Mouse (Mus musculus): Measurements from ENCODE around the gene Actl7b. TPM values are rescaled to one million over a fixed set of nuclear protein-coding genes. Genes with fewer than 3 reads are reported as not detected.

Actl7b gene
- polyA plus RNA-seq, 1 experiment from 2014 or later: not detected

DNA sequence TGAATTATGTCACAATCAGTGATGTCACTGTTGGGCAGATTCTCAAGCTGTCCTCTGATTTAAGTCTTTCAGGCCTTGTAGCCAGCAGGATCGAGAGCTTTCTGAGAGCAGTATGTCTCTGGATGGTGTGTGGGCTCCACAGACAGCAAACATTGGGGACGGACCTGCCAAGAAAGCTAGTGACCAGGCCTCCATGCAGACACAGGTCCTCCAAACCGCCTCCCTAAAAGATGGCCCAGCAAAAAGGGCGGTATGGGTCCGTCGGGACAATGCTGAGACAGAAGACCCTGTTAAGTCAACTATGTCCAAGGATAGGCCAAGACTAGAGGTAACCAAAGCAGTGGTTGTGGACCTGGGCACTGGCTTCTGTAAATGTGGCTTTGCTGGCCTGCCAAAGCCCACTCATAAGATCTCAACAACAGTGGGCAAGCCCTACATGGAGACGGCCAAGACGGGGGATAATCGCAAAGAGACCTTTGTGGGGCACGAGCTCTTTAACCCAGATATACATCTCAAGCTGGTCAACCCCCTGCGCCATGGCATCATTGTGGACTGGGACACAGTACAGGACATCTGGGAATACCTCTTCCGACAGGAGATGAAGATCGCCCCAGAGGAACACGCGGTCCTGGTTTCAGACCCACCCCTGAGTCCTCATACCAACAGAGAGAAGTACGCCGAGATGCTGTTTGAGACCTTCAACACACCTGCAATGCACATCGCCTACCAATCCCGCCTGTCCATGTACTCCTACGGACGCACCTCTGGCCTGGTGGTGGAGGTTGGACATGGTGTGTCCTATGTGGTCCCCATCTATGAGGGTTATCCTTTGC is 2.3 kb upstream of the Actl7b start, which contains the start of gene Actl7a:
Gene Actl7a, plus strand, starts transcription at position 51 of the 833 bp plus-strand sequence.
- no peaks in the 10 kb centered on the region for H3K4me1 ChIP-seq (ENCODE audit: control insufficient read depth, insufficient read depth, low read length)
- H3K4me3 ChIP-seq (ENCODE audit: low read length): no peak within 1 kb of the TSS
- H3K9me3 ChIP-seq (replicated peaks; ENCODE audit: control insufficient read depth, low read length): no peaks in the 10 kb centered on the region
- H3K27me3 ChIP-seq (ENCODE audit: control insufficient read depth, insufficient read depth, low read length): no peaks in the 10 kb centered on the region
- 96% methylated on average over 21 of the region's 21 CpGs for WGBS
- no peak within 1 kb of the TSS for H3K4me2 ChIP-seq (ENCODE audit: low read depth, low read length)
- H3K36me3 ChIP-seq (ENCODE audit: control insufficient read depth, insufficient read depth): peaks cover 13% of the 10 kb centered on the region
- H3K27ac ChIP-seq (ENCODE audit: low read length): no peak within 1 kb of the TSS
- no peak for ATAC-seq (replicated peaks; ENCODE audit: extremely low read depth, insufficient read depth, low FRiP score)
- no peak within 1 kb of the TSS for H3K9ac ChIP-seq (ENCODE audit: low read length)

DNA sequence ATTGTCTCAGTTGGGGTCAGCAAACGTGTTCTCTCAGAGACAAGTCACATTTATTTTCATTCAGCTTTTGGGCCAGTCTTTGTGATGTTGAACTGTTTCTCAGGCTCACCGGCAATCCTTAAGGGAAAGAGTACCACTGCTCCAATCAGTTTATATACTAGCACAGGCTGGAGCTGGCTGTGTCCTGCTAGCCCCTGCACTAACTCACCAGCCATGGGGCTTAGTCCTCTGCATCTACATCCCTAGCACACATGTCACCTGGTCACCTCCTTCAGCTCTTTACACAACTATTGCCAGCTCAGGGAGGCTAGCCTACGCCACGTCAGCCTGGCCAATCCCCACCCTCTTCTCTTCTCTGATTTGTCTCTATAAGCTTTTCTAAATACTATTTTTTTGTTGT is 1.5 kb upstream of the Actl7b start:
- no peaks in the 10 kb centered on the region for H3K9me3 ChIP-seq (replicated peaks; ENCODE audit: control insufficient read depth, low read length)
- no peak overlapping the region for H3K4me3 ChIP-seq (ENCODE audit: low read length)
- peaks cover 7% of the 10 kb centered on the region; the same call in 1 of the 2 replicates for H3K36me3 ChIP-seq (ENCODE audit: control insufficient read depth, insufficient read depth)
- H3K4me1 ChIP-seq (ENCODE audit: control insufficient read depth, insufficient read depth, low read length): no peaks in the 10 kb centered on the region
- 89% methylated on average over 4 of the region's 4 CpGs for WGBS
- no peak overlapping the region for H3K9ac ChIP-seq (ENCODE audit: low read length)
- H3K27me3 ChIP-seq (ENCODE audit: control insufficient read depth, insufficient read depth, low read length): no peaks in the 10 kb centered on the region
- H3K4me2 ChIP-seq (ENCODE audit: low read depth, low read length): no peak overlapping the region
- no peak overlapping the region for H3K27ac ChIP-seq (ENCODE audit: low read length)
- no peak for ATAC-seq (replicated peaks; ENCODE audit: extremely low read depth, insufficient read depth, low FRiP score)

DNA sequence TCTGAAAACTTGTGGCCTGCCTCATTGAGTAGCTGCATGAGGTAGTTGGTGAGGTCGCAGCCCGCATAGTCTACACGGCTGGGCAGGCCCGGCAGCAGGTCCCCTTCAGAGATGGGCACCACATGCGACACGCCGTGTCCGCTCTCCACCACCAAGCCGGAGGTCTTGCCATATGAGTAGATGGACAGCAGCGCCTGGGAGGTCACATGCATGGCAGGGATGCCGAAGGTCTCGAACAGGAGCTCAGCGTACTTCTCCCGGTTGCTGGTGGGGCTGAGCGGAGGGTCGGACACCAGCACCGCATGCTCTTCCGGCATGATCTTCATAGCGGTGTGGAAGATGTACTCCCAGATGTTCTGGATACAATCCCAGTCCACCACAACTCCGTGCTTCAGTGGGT is 632 bp downstream of the Actl7b start:
- H3K9ac ChIP-seq (ENCODE audit: low read length): no peak overlapping the region

DNA sequence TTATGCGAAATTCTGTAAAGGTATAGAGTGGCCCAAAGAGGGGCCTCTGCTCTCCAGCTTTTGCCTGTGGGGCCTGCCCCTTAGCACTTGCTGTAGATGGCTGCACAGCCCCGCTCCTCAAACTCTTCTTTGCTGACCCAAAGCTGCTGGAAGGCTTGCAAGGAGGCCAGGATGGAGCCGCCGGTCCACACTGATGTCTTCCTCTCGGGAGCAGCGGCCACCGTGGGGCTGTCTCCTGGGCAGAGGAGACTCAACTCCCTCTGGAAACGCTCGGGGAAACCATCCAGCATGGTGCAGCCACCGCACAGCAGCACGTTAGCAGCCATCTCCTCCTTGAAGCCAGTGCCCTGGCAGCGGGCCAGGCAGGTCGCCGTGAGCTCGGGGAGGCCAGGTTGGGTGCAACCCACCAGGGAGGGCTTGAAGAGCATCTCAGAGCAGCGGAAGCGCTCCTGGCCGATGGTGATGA is 1.2 kb downstream of the Actl7b start, which contains the start of gene Gm26657:
Gene Gm26657, plus strand, starts transcription at position 51 of the 466 bp plus-strand sequence.
- Histone ChIP-seq H3K4me2 (ENCODE audit: low read depth, low read length) (no peak within 1 kb of the TSS), H3K27me3 (ENCODE audit: control insufficient read depth, insufficient read depth, low read length) (no peaks in the 10 kb centered on the region), H3K4me1 (ENCODE audit: control insufficient read depth, insufficient read depth, low read length) (no peaks in the 10 kb centered on the region), H3K4me3 (ENCODE audit: low read length) (no peak within 1 kb of the TSS), H3K9me3 (replicated peaks; ENCODE audit: control insufficient read depth, low read length) (no peaks in the 10 kb centered on the region), H3K36me3 (ENCODE audit: control insufficient read depth, insufficient read depth) (no peaks in the 10 kb centered on the region), H3K9ac (ENCODE audit: low read length) (no peak within 1 kb of the TSS), H3K27ac (ENCODE audit: low read length) (no peak within 1 kb of the TSS)
- WGBS: 82% methylated on average over 18 of the region's 18 CpGs
- no peak for ATAC-seq (replicated peaks; ENCODE audit: extremely low read depth, insufficient read depth, low FRiP score)

More for the DNA sequence above, 632 bp downstream of the Actl7b start:
- H3K4me2 ChIP-seq (ENCODE audit: low read depth, low read length): no peak overlapping the region
- ATAC-seq (replicated peaks; ENCODE audit: extremely low read depth, insufficient read depth, low FRiP score): no peak
- H3K4me3 ChIP-seq (ENCODE audit: low read length): no peak overlapping the region
- WGBS: 97% methylated on average over 20 of the region's 20 CpGs
- no peak overlapping the region for H3K27ac ChIP-seq (ENCODE audit: low read length)
- no peaks in the 10 kb centered on the region for H3K4me1 ChIP-seq (ENCODE audit: control insufficient read depth, insufficient read depth, low read length)
- H3K27me3 ChIP-seq (ENCODE audit: control insufficient read depth, insufficient read depth, low read length): no peaks in the 10 kb centered on the region
- H3K9me3 ChIP-seq (replicated peaks; ENCODE audit: control insufficient read depth, low read length): no peaks in the 10 kb centered on the region
- H3K36me3 ChIP-seq (ENCODE audit: control insufficient read depth, insufficient read depth): no peaks in the 10 kb centered on the region

DNA sequence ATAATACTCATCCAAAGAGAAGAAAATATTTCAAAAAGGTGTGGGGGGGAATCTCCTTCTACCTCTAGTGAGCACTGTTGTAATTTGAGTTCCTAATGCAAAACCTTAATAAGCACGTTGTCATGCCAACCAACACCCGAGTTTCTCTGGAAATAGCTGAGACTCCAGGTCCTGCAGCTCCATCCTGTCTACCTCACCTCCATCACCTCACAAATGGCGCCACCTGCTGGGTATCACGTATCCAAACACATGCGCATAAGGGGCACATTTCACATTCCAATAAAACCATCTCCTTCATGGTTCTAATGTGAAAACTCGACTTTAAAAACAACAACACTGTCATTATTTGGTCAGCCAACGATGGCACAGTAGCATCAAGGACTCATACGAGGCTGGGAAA is 15.4 kb downstream of the Actl7b start:
- no peak overlapping the region for H3K9ac ChIP-seq (ENCODE audit: low read length)
- H3K4me1 ChIP-seq (ENCODE audit: control insufficient read depth, insufficient read depth, low read length): peaks cover 9% of the 10 kb centered on the region
- no peak overlapping the region for H3K27ac ChIP-seq (ENCODE audit: low read length)
- H3K36me3 ChIP-seq (ENCODE audit: control insufficient read depth, insufficient read depth): no peaks in the 10 kb centered on the region
- no peaks in the 10 kb centered on the region for H3K27me3 ChIP-seq (ENCODE audit: control insufficient read depth, insufficient read depth, low read length)
- 0 out of 2 replicates have a peak, but pooled peaks cover 3% of the 10 kb centered on the region for H3K9me3 ChIP-seq (replicated peaks; ENCODE audit: control insufficient read depth, low read length)
- H3K4me2 ChIP-seq (ENCODE audit: low read depth, low read length): no peak overlapping the region
- H3K4me3 ChIP-seq (ENCODE audit: low read length): no peak overlapping the region
- WGBS: 60% methylated on average over 8 of the region's 8 CpGs
- ATAC-seq (replicated peaks; ENCODE audit: extremely low read depth, insufficient read depth, low FRiP score): no peak

DNA sequence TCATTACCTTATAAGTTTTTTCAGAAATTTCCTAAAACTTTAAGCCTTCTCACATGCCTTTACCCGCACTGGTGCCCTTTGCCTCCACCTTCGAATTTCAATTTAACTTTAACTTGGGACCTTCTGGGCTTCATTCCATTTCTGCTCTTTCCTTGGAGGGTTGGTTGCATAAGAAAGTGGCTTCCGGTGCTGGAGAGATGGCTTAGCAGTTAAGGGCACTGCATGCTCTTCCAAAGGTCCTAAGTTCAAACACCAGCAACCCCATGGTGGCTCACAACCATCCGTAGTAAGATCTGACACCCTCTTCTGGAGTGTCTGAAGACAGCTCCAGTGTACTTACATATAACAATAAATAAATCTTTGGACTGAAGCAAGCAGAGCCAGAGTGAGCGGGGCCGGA is 18.0 kb downstream of the Actl7b start:
- ATAC-seq (replicated peaks; ENCODE audit: extremely low read depth, insufficient read depth, low FRiP score): no peak
- Histone ChIP-seq H3K9ac (ENCODE audit: low read length) (no peak overlapping the region), H3K36me3 (ENCODE audit: control insufficient read depth, insufficient read depth) (no peaks in the 10 kb centered on the region), H3K4me1 (ENCODE audit: control insufficient read depth, insufficient read depth, low read length) (peaks cover 30% of the 10 kb centered on the region), H3K4me2 (ENCODE audit: low read depth, low read length) (no peak overlapping the region), H3K27me3 (ENCODE audit: control insufficient read depth, insufficient read depth, low read length) (no peaks in the 10 kb centered on the region), H3K27ac (ENCODE audit: low read length) (no peak overlapping the region), H3K4me3 (ENCODE audit: low read length) (no peak overlapping the region), H3K9me3 (replicated peaks; ENCODE audit: control insufficient read depth, low read length) (0 out of 2 replicates have a peak, but pooled peaks cover 3% of the 10 kb centered on the region)
- WGBS: 88% methylated on average over 6 of the region's 6 CpGs

DNA sequence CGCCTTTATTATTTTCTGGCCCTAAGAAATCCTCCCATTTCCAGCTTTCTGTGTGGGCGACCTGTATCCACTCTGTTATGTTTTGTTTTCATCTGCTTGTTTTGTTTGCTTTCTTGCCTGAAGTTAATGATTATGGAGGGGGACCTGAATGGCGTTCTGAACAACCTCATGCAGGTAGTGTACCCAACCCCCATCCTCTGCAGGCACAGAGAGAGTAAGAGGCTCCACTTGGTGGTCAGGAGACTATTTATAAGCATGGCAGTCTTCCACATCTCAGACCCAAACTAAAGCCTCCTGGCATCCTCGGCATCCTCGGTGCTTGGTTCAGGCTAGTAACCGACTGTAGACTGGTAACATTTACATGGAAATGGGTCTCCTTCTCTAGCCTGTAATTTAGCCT is 18.9 kb downstream of the Actl7b start:
- Histone ChIP-seq H3K4me2 (ENCODE audit: low read depth, low read length) (no peak overlapping the region), H3K9me3 (replicated peaks; ENCODE audit: control insufficient read depth, low read length) (0 out of 2 replicates have a peak, but pooled peaks cover under 1% of the 10 kb centered on the region), H3K9ac (ENCODE audit: low read length) (no peak overlapping the region), H3K36me3 (ENCODE audit: control insufficient read depth, insufficient read depth) (no peaks in the 10 kb centered on the region), H3K4me3 (ENCODE audit: low read length) (no peak overlapping the region), H3K27me3 (ENCODE audit: control insufficient read depth, insufficient read depth, low read length) (no peaks in the 10 kb centered on the region), H3K4me1 (ENCODE audit: control insufficient read depth, insufficient read depth, low read length) (peaks cover 31% of the 10 kb centered on the region), H3K27ac (ENCODE audit: low read length) (no peak overlapping the region)
- WGBS: 52% methylated on average over 6 of the region's 6 CpGs
- ATAC-seq (replicated peaks; ENCODE audit: extremely low read depth, insufficient read depth, low FRiP score): no peak; the same call in 1 of the 2 replicates

DNA sequence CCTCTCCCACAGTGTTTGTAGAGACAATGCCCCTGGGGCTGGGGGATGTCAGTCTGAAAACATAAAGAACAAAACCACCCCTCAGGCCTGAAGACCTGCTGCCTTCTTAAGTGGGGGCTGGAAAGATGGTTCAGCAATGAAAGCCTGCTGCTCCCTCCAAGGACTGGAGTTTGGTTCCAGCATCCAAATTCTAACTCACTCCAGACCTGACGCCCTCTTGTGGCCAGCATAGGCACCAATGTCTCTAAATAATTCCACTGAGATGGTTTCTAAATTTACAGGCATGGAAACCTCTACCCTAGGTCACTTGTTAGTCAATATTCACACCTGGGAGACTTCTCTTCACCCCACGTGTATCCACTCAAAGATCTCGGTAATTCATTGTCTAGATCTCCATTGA is 19.8 kb downstream of the Actl7b start:
- Histone ChIP-seq H3K27me3 (ENCODE audit: control insufficient read depth, insufficient read depth, low read length) (no peaks in the 10 kb centered on the region), H3K36me3 (ENCODE audit: control insufficient read depth, insufficient read depth) (no peaks in the 10 kb centered on the region)
- WGBS: 28% methylated on average over 3 of the region's 3 CpGs

DNA sequence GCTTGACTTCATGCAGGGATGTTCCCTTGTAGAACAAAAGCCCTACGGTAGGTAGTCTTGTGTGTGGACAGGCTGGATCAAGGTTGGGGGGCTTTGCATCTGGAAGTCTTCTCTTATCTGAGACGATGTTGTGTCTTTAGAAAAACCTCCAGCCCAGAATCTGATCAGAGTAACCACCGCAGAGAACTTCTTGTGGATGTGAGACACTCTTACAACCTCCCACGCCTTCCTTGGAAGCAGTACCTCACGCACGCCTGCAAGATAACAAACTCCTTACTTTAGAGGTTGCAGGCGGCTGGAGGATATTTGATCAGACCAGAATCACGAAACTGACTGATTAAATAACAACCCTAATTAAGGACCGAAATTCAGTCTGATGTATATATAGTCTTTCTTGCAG is 20.8 kb downstream of the Actl7b start:
- H3K9me3 ChIP-seq (replicated peaks; ENCODE audit: control insufficient read depth, low read length): no peaks in the 10 kb centered on the region
- no peak for ATAC-seq (replicated peaks; ENCODE audit: extremely low read depth, insufficient read depth, low FRiP score)
- H3K9ac ChIP-seq (ENCODE audit: low read length): no peak overlapping the region
- no peak overlapping the region for H3K4me2 ChIP-seq (ENCODE audit: low read depth, low read length)
- H3K4me3 ChIP-seq (ENCODE audit: low read length): no peak overlapping the region
- WGBS: 57% methylated on average over 9 of the region's 9 CpGs
- H3K27ac ChIP-seq (ENCODE audit: low read length): peak overlapping the region; percentile 90
- H3K4me1 ChIP-seq (ENCODE audit: control insufficient read depth, insufficient read depth, low read length): peaks cover 31% of the 10 kb centered on the region
- H3K27me3 ChIP-seq (ENCODE audit: control insufficient read depth, insufficient read depth, low read length): no peaks in the 10 kb centered on the region
- no peaks in the 10 kb centered on the region for H3K36me3 ChIP-seq (ENCODE audit: control insufficient read depth, insufficient read depth)

More for the DNA sequence above, 19.8 kb downstream of the Actl7b start:
- no peak overlapping the region for H3K4me3 ChIP-seq (ENCODE audit: low read length)
- H3K9ac ChIP-seq (ENCODE audit: low read length): no peak overlapping the region
- H3K4me1 ChIP-seq (ENCODE audit: control insufficient read depth, insufficient read depth, low read length): peaks cover 31% of the 10 kb centered on the region
- no peak overlapping the region for H3K27ac ChIP-seq (ENCODE audit: low read length)
- H3K4me2 ChIP-seq (ENCODE audit: low read depth, low read length): no peak overlapping the region
- H3K9me3 ChIP-seq (replicated peaks; ENCODE audit: control insufficient read depth, low read length): no peaks in the 10 kb centered on the region
- ATAC-seq (replicated peaks; ENCODE audit: extremely low read depth, insufficient read depth, low FRiP score): no peak
